ENCODE assay signal across 8 mouse cellular contexts in the genomic region with DNA sequence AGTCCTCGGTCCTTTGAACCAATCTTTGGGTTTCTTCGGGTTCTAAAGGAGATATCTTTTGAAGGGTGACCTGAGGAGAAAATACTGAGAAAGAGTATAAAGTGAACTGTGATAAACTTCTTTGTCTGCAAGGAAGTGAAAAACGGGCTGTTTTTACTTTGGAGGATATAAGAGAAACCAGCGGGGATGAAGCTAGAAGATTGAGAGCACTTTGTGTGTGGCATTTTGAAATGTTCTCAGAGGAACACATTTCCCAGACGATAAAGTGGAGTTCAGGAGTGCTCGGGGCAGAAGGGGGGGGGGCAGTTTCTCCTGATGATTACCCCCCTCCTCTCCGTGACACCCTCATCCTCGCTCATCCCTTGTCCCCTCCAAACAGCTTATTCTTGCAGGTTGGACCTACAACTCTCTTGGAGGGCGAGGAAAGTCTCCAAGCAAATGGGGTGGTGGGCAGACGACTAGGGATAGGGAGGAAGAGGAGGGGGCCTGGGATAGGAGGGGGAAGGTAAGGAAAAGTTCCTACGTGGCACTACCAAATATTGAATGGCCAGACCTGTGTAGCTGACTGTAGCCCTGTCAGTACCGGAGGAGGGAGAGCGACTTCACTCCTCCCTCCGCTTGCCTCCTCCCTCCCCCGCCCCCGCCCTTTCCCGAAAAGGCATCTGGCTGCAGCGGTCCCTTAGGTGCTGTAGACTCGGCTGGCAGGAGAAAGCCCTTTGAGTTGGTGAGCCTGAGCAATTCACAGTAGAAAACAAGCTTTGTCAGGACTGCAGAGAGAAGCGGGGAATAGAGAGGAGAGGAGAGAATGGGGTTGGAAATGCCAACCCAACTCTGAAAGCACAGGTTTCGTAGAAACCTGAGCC. TPM values are rescaled to one million over a fixed set of nuclear protein-coding genes. Genes with fewer than 3 reads are reported as not detected.
DNase-seq lines count a peak whose midpoint lies in the region; ATAC-seq and TF ChIP-seq lines count a peak whose summit lies in the region.

No protein-coding gene starts in this region.

- no peak for ATAC-seq in monocyte, adult 5-6 weeks (replicated peaks; ENCODE audit: insufficient number of reproducible peaks, low FRiP score, low TSS enrichment, poor library complexity, severe bottlenecking)

- H3K4me3 ChIP-seq in forebrain, embryonic 10.5 days, result peak overlapping the region; percentile 64

- no peak for TF ChIP-seq POLR2A in brain, embryonic 14.5 days (IDR thresholded peaks at IDR 0.05; ENCODE audit: borderline replicate concordance, extremely low read depth, insufficient read depth, insufficient read length, poor library complexity, severe bottlenecking)

- no peak for TF ChIP-seq CTCF in brain, embryonic 14.5 days (IDR thresholded peaks at IDR 0.05; ENCODE audit: borderline replicate concordance, extremely low read depth, insufficient read depth, insufficient read length)

- 1% methylated on average over 21 of the region's 21 CpGs for WGBS in forebrain, embryonic 10.5 days

- H3K27me3 ChIP-seq in forebrain, embryonic 10.5 days (ENCODE audit: poor library complexity, severe bottlenecking), result no peaks in the 10 kb centered on the region

- H3K4me1 ChIP-seq in forebrain, embryonic 10.5 days, result peaks cover 33% of the 10 kb centered on the region

- H3K9me3 ChIP-seq in forebrain, embryonic 10.5 days, result no peaks in the 10 kb centered on the region

- peak; percentile 10 to 25 for DNase-seq in layer of hippocampus, postnatal 10 days (ENCODE audit: low spot score in 2 of 2)
- no peak for DNase-seq in layer of hippocampus, postnatal 14 days (ENCODE audit: low spot score in 2 of 2)
- DNase-seq in brain, embryonic 14.5 days (ENCODE audit: low read depth), result peak; percentile 67
- peak; percentile 23 for DNase-seq in forebrain, embryonic 10.5 days (ENCODE audit: extremely low spot score, low spot score)
- peak; percentile 4 for DNase-seq in kidney, postnatal 14 days
- peak; percentile 57 for DNase-seq in neural tube, embryonic 10.5 days (ENCODE audit: extremely low spot score, low spot score)
- DNase-seq in testis, postnatal 14 days (ENCODE audit: low spot score), result no peak

- H3K27ac ChIP-seq in forebrain, embryonic 10.5 days, result peak overlapping the region; percentile 87

- H3K36me3 ChIP-seq in forebrain, embryonic 10.5 days (replicated peaks), result no peaks in the 10 kb centered on the region

RNA-seq across cellular contexts. Expression of a gene that starts 1.2 kb away (rescaled TPM):
- 10 to 100 TPM; 17.7 to 20.6 TPM for total RNA-seq in layer of hippocampus, postnatal 10 days (2021)
- total RNA-seq in layer of hippocampus, postnatal 14 days (2021), result 10 to 100 TPM; 14.6 to 15.9 TPM
- 11.8 and 18.1 TPM in 2 replicates for polyA plus RNA-seq in brain, embryonic 14.5 days (2012; rRNA removed)
- polyA plus RNA-seq in forebrain, embryonic 10.5 days (2016; fragmentation: Nextera tagmentation; extraction: Ambion mirVana), result 16.4 and 17.7 TPM in 2 replicates
- total RNA-seq in monocyte, adult 5-6 weeks (2017), result not detected in 3 replicates

Comparison
In these comparisons a context has a peak if more than half of its experiments do, and no peak if none do; other contexts are left out.
1. DNase-seq: peak in layer of hippocampus, postnatal 10 days (2 of 2), brain, embryonic 14.5 days (single experiment), forebrain, embryonic 10.5 days (single experiment), kidney, postnatal 14 days (single experiment) and neural tube, embryonic 10.5 days (single experiment); none in layer of hippocampus, postnatal 14 days (0 of 2) and testis, postnatal 14 days (single experiment).
2. RNA of a gene that starts 1.2 kb away (total RNA-seq): 17.7 to 20.6 TPM in layer of hippocampus, postnatal 10 days and 14.6 to 15.9 TPM in layer of hippocampus, postnatal 14 days; not detected in monocyte, adult 5-6 weeks; every median in the first group is over 10 times any median in the second.